Mouse (Mus musculus) intestine, postnatal 0 days (tissue): ENCODE data around the gene Pga5. TPM values are rescaled to one million over a fixed set of nuclear protein-coding genes. Genes with fewer than 3 reads are reported as not detected.
A peak's percentile ranks its signal among the peaks of the same experiment; 100 is the strongest.

Experiments
- ATAC-seq: fragments of 200-750 bp; cut with Nextera tagmentation; 2 replicates; pipeline ENCODE4 v1.8.0; 2017; ENCODE audit warnings: mild to moderate bottlenecking, moderate TSS enrichment, moderate library complexity
- H3K27ac ChIP-seq: fragments of 300-500 bp; sonication (generic); 2 replicates; pipeline ENCODE4 v1.5.1; 2014; ENCODE audit warnings: mild to moderate bottlenecking, low read depth, low read length, moderate library complexity
- H3K27me3 ChIP-seq: fragments of 300-500 bp; sonication (generic); replicated peaks from 2 replicates; pipeline ENCODE4 v1.6.1; 2014; ENCODE audit warnings: low read length, mixed read lengths; ENCODE audit not compliant: control insufficient read depth, insufficient read depth
- H3K36me3 ChIP-seq: fragments of 300-500 bp; sonication (generic); 2 replicates; pipeline ENCODE4 v1.6.1; 2014; ENCODE audit warnings: mild to moderate bottlenecking, moderate library complexity; ENCODE audit not compliant: control insufficient read depth, insufficient read depth
- H3K4me1 ChIP-seq: fragments of 300-500 bp; sonication (generic); replicated peaks from 2 replicates; pipeline ENCODE4 v1.6.1; 2014; ENCODE audit warnings: antibody characterized with exemption, low read length, mixed read lengths; ENCODE audit not compliant: control insufficient read depth, insufficient read depth
- H3K4me2 ChIP-seq: fragments of 300-500 bp; sonication (generic); replicated peaks from 2 replicates; pipeline ENCODE4 v1.6.1; 2014; ENCODE audit warnings: low read depth, mild to moderate bottlenecking, moderate library complexity
- H3K4me3 ChIP-seq: fragments of 300-500 bp; sonication (generic); 2 replicates; pipeline ENCODE4 v1.5.1; 2014; ENCODE audit warnings: low read depth, low read length
- H3K9ac ChIP-seq: fragments of 300-500 bp; sonication (generic); 2 replicates; pipeline ENCODE4 v1.6.1; 2014; ENCODE audit warnings: mild to moderate bottlenecking, low read depth, low read length
- H3K9me3 ChIP-seq: fragments of 300-500 bp; sonication (generic); 2 replicates; pipeline ENCODE4 v1.6.1; 2016; ENCODE audit warnings: mixed run types; ENCODE audit not compliant: control insufficient read depth
- CTCF ChIP-seq: sonication (generic); IDR thresholded peaks from 2 replicates; pipeline ENCODE4 v1.5.1; 2016; ENCODE audit warnings: low read depth, mild to moderate bottlenecking, control low read depth, antibody characterized with exemption, moderate library complexity
- WGBS: fragments of 180-500 bp; shearing (Covaris S2); extraction: QIAGEN DNeasy Blood & Tissue Kit; methylation state at CpG from one replicate; pipeline ENCODE4 v1.1.7; 2014; 5-methylcytosine and 5-hydroxymethylcytosine counted together
- polyA plus RNA-seq: library from polyadenylated mRNA; unstranded; fragments of >200 nt; fragmentation: Nextera tagmentation; extraction: Ambion mirVana; gene quantifications from 2 replicates; pipeline ENCODE4 v1.2.1, GENCODE M21; 2015

The Pga5 gene
- polyA plus RNA-seq, 1 experiment from 2014 or later, result 5.0 TPM

- Histone ChIP-seq H3K27me3 (no peaks in the 10 kb centered on the region), H3K4me3 (no peak overlapping the region), H3K9ac (no peak overlapping the region), H3K4me2 (no peak overlapping the region), H3K4me1 (no peaks in the 10 kb centered on the region), H3K36me3 (no peaks in the 10 kb centered on the region), H3K27ac (no peak overlapping the region), H3K9me3 (no peaks in the 10 kb centered on the region)
- no peak for TF ChIP-seq CTCF
- 80% methylated on average over 2 of the region's 2 CpGs for WGBS
- no peak for ATAC-seq
Observed at GRCm38 (mm10) chr19:10645616-10646015, 32.3 kb downstream of the Pga5 start.

GRCm38 (mm10) chr19:10640589-10641378 lies 37.1 kb downstream of the Pga5 start:
- no peaks in the 10 kb centered on the region for H3K27me3 ChIP-seq
- no peaks in the 10 kb centered on the region for H3K9me3 ChIP-seq
- H3K27ac ChIP-seq, result no peak overlapping the region
- no peaks in the 10 kb centered on the region for H3K36me3 ChIP-seq
- no peak for ATAC-seq
- H3K9ac ChIP-seq, result 0 out of 2 replicates have a peak overlapping the region, but pooled peaks have one; percentile 8
- 56% methylated on average over 13 of the region's 13 CpGs for WGBS
- no peak for TF ChIP-seq CTCF
- H3K4me2 ChIP-seq, result no peak overlapping the region
- H3K4me1 ChIP-seq, result no peaks in the 10 kb centered on the region; the same call in 1 of the 2 replicates
- no peak overlapping the region for H3K4me3 ChIP-seq

GRCm38 (mm10) chr19:10640080-10640479 lies 37.8 kb downstream of the Pga5 start:
- Histone ChIP-seq H3K4me3 (no peak overlapping the region), H3K27ac (no peak overlapping the region), H3K9me3 (no peaks in the 10 kb centered on the region), H3K4me2 (no peak overlapping the region), H3K27me3 (no peaks in the 10 kb centered on the region), H3K36me3 (no peaks in the 10 kb centered on the region), H3K4me1 (no peaks in the 10 kb centered on the region; the same call in 1 of the 2 replicates), H3K9ac (no peak overlapping the region)
- TF ChIP-seq CTCF, result no peak
- ATAC-seq, result no peak
- WGBS, result 25% methylated on average over 5 of the region's 5 CpGs

- TF ChIP-seq CTCF, result no peak
- no peaks in the 10 kb centered on the region; the same call in 1 of the 2 replicates for H3K4me1 ChIP-seq
- no peak overlapping the region for H3K27ac ChIP-seq
- whole genome bisulfite sequencing, result 42% methylated on average over 7 of the region's 7 CpGs
- no peak overlapping the region for H3K4me3 ChIP-seq
- no peak overlapping the region for H3K9ac ChIP-seq
- H3K27me3 ChIP-seq, result no peaks in the 10 kb centered on the region
- ATAC-seq, result no peak
- H3K4me2 ChIP-seq, result no peak overlapping the region; the same call in 1 of the 2 replicates
- H3K9me3 ChIP-seq, result no peaks in the 10 kb centered on the region
- no peaks in the 10 kb centered on the region for H3K36me3 ChIP-seq
Observed at GRCm38 (mm10) chr19:10637840-10638239, 40.0 kb downstream of the Pga5 start.

- peak overlapping the region; percentile 58 for H3K27ac ChIP-seq
- no peaks in the 10 kb centered on the region for H3K9me3 ChIP-seq
- peak overlapping the region; percentile 48 for H3K4me3 ChIP-seq
- peak overlapping the region; percentile 57 for H3K9ac ChIP-seq
- TF ChIP-seq CTCF, result no peak
- no peaks in the 10 kb centered on the region; the same call in 1 of the 2 replicates for H3K4me1 ChIP-seq
- H3K27me3 ChIP-seq, result no peaks in the 10 kb centered on the region
- 2% methylated on average over 21 of the region's 21 CpGs for WGBS
- H3K36me3 ChIP-seq, result peaks cover 2% of the 10 kb centered on the region
- ATAC-seq, result peak; percentile 86
- peak overlapping the region; percentile 95 for H3K4me2 ChIP-seq
Observed at GRCm38 (mm10) chr19:10634872-10635318, 43.0 kb downstream of the Pga5 start.

GRCm38 (mm10) chr19:10634106-10634871 lies 43.6 kb downstream of the Pga5 start, which contains the start of gene Vwce:
Vwce (plus strand) TSS chr19:10634213.
- ATAC-seq, result peak; percentile 76
- no peaks in the 10 kb centered on the region; the same call in 1 of the 2 replicates for H3K4me1 ChIP-seq
- H3K9me3 ChIP-seq, result no peaks in the 10 kb centered on the region
- H3K9ac ChIP-seq, result peak within 1 kb of the TSS; percentile 57
- H3K4me2 ChIP-seq, result peak within 1 kb of the TSS; percentile 95
- H3K27me3 ChIP-seq, result no peaks in the 10 kb centered on the region
- TF ChIP-seq CTCF, result peak; percentile 71
- peak within 1 kb of the TSS; percentile 58 for H3K27ac ChIP-seq
- peak within 1 kb of the TSS; percentile 48 for H3K4me3 ChIP-seq
- WGBS, result under 1% methylated on average over 32 of the region's 32 CpGs
- H3K36me3 ChIP-seq, result peaks cover 8% of the 10 kb centered on the region

Other genes with a start within 250 kb of the Pga5 start
- gene Lrrc10b, start 220.6 kb downstream of the Pga5 start, polyA plus RNA-seq, result 12.5 and 14.3 TPM in 2 replicates
- 26.1 and 27.8 TPM in 2 replicates for gene Ppp1r32, start 195.1 kb downstream of the Pga5 start, polyA plus RNA-seq
- gene Cpsf7, start 152.8 kb downstream of the Pga5 start, polyA plus RNA-seq, result 17.7 and 18.1 TPM in 2 replicates
- gene Sdhaf2, start 151.9 kb downstream of the Pga5 start, polyA plus RNA-seq, result 42.5 and 46.3 TPM in 2 replicates
- gene Tmem216, start 121.8 kb downstream of the Pga5 start, polyA plus RNA-seq, result 11.0 and 12.2 TPM in 2 replicates
- gene Cyb561a3, start 100.9 kb downstream of the Pga5 start, polyA plus RNA-seq, result 23.2 and 24.3 TPM in 2 replicates
- gene Tmem138, start 100.7 kb downstream of the Pga5 start, polyA plus RNA-seq, result 10.7 and 10.8 TPM in 2 replicates
- gene Ddb1, start 72.7 kb downstream of the Pga5 start, polyA plus RNA-seq, result 97.9 and 100 TPM in 2 replicates
- 76.4 and 83.9 TPM in 2 replicates for gene Tkfc, start 72.4 kb downstream of the Pga5 start, polyA plus RNA-seq
- gene Vwce, start 43.9 kb downstream of the Pga5 start, polyA plus RNA-seq, result 7.1 and 8.4 TPM in 2 replicates
- gene Vps37c, start 10.7 kb upstream of the Pga5 start, polyA plus RNA-seq, result 31.3 and 32.2 TPM in 2 replicates
- gene Cd5, start 60.9 kb upstream of the Pga5 start, polyA plus RNA-seq, result 0.12 and 0.18 TPM in 2 replicates
- gene Cd6, start 152.0 kb upstream of the Pga5 start, polyA plus RNA-seq, result 0.05 TPM in 1 of 2 replicates, not detected in the other
- gene Slc15a3, start 161.7 kb upstream of the Pga5 start, polyA plus RNA-seq, result 0.93 and 0.94 TPM in 2 replicates
- 7.1 and 7.5 TPM in 2 replicates for gene Tmem132a, start 191.9 kb upstream of the Pga5 start, polyA plus RNA-seq
- 35.8 and 36.2 TPM in 2 replicates for gene Tmem109, start 203.9 kb upstream of the Pga5 start, polyA plus RNA-seq
- gene Prpf19, start 217.2 kb upstream of the Pga5 start, polyA plus RNA-seq, result 20.3 and 24.6 TPM in 2 replicates
- not detected in 2 replicates for gene Zp1, start 242.6 kb upstream of the Pga5 start, polyA plus RNA-seq